Mouse (Mus musculus) kidney, postnatal 0 days (tissue): ENCODE measurements around the gene Cfap126. TPM values are rescaled to one million over a fixed set of nuclear protein-coding genes. Genes with fewer than 3 reads are reported as not detected.
A peak's percentile ranks its signal among the peaks of the same experiment; 100 is the strongest.

Experiments
- ATAC-seq: fragments of 200-750 bp; cut with Nextera tagmentation; replicated peaks from 2 replicates; pipeline ENCODE4 v1.8.0; 2017; ENCODE audit warnings: low read depth, moderate number of reproducible peaks, moderate TSS enrichment, moderate library complexity; ENCODE audit not compliant: low FRiP score
- DNase-seq: peaks from one replicate; pipeline ENCODE4 v3.0.0-alpha.2; 2016; ENCODE audit warnings: low spot score
- H3K27ac ChIP-seq: fragments of 300-500 bp; sonication (generic); 2 replicates; pipeline ENCODE4 v1.5.1; 2014; ENCODE audit warnings: mild to moderate bottlenecking
- H3K27me3 ChIP-seq: fragments of 300-500 bp; sonication (generic); 2 replicates; pipeline ENCODE4 v1.6.1; 2014; ENCODE audit warnings: low read length, mixed read lengths; ENCODE audit not compliant: insufficient read depth
- H3K36me3 ChIP-seq: fragments of 300-500 bp; sonication (generic); 2 replicates; pipeline ENCODE4 v1.6.1; 2014; ENCODE audit warnings: low read length, mixed read lengths; ENCODE audit not compliant: insufficient read depth
- H3K4me1 ChIP-seq: fragments of 300-500 bp; sonication (generic); replicated peaks from 2 replicates; pipeline ENCODE4 v1.6.1; 2014; ENCODE audit warnings: antibody characterized with exemption, low read length, mixed read lengths; ENCODE audit not compliant: insufficient read depth
- H3K4me2 ChIP-seq: fragments of 300-500 bp; sonication (generic); 2 replicates; pipeline ENCODE4 v1.6.1; 2014; ENCODE audit warnings: mild to moderate bottlenecking, low read length, moderate library complexity, mixed read lengths
- H3K4me3 ChIP-seq: fragments of 300-500 bp; sonication (generic); replicated peaks from 2 replicates; pipeline ENCODE4 v1.5.1; 2014; ENCODE audit warnings: low read depth, low read length
- H3K9ac ChIP-seq: fragments of 300-500 bp; sonication (generic); 2 replicates; pipeline ENCODE4 v1.6.1; 2014; ENCODE audit warnings: low read depth, low read length
- H3K9me3 ChIP-seq: fragments of 300-500 bp; sonication (generic); replicated peaks from 2 replicates; pipeline ENCODE4 v1.6.1; 2016; ENCODE audit warnings: low read length, inconsistent platforms, mixed read lengths
- CTCF ChIP-seq: IDR thresholded peaks from 2 replicates; pipeline ENCODE4 v1.5.1; 2016; ENCODE audit warnings: antibody characterized with exemption, low read depth, mild to moderate bottlenecking, moderate library complexity
- WGBS: fragments of 180-500 bp; shearing (Covaris S2); extraction: QIAGEN DNeasy Blood & Tissue Kit; methylation state at CpG from one replicate; pipeline ENCODE4 v1.1.7; 2014; 5-methylcytosine and 5-hydroxymethylcytosine counted together
- polyA plus RNA-seq: library from polyadenylated mRNA; unstranded; fragments of >200 nt; fragmentation: Nextera tagmentation; extraction: Ambion mirVana; gene quantifications from 2 replicates; pipeline ENCODE4 v1.2.1, GENCODE M21; 2015

Cfap126 gene
- polyA plus RNA-seq, 1 experiment from 2014 or later: 4.6 TPM

GRCm38 (mm10) chr1:171097136-171097535 lies 16.6 kb upstream of the Cfap126 start:
- TF ChIP-seq CTCF: no peak
- Histone ChIP-seq H3K27me3 (no peaks in the 10 kb centered on the region), H3K4me2 (no peak overlapping the region), H3K36me3 (no peaks in the 10 kb centered on the region), H3K4me1 (no peaks in the 10 kb centered on the region), H3K4me3 (no peak overlapping the region), H3K9ac (no peak overlapping the region), H3K9me3 (no peaks in the 10 kb centered on the region), H3K27ac (no peak overlapping the region)
- ATAC-seq: peak; percentile 31; the same call in 1 of the 2 replicates
- DNase-seq: no peak

- DNase-seq: no peak
- Histone ChIP-seq H3K9ac (no peak overlapping the region), H3K4me2 (no peak overlapping the region), H3K27me3 (no peaks in the 10 kb centered on the region), H3K4me1 (no peaks in the 10 kb centered on the region), H3K4me3 (no peak overlapping the region), H3K36me3 (no peaks in the 10 kb centered on the region), H3K9me3 (no peaks in the 10 kb centered on the region), H3K27ac (no peak overlapping the region)
- WGBS: 50% methylated on average over 2 of the region's 2 CpGs
- no peak for ATAC-seq
- no peak for TF ChIP-seq CTCF
These were observed 16.1 kb upstream of the Cfap126 start for GRCm38 (mm10) chr1:171097612-171098011.

- H3K4me2 ChIP-seq: no peak overlapping the region
- no peaks in the 10 kb centered on the region for H3K4me1 ChIP-seq
- TF ChIP-seq CTCF: no peak
- H3K4me3 ChIP-seq: no peak overlapping the region
- ATAC-seq (no peak), DNase-seq (no peak)
- H3K36me3 ChIP-seq: no peaks in the 10 kb centered on the region
- H3K9ac ChIP-seq: no peak overlapping the region
- WGBS: 36% methylated on average over 2 of the region's 2 CpGs
- no peaks in the 10 kb centered on the region for H3K27me3 ChIP-seq
- no peaks in the 10 kb centered on the region for H3K9me3 ChIP-seq
- H3K27ac ChIP-seq: no peak overlapping the region
These were observed 12.7 kb upstream of the Cfap126 start for GRCm38 (mm10) chr1:171101033-171101432.

- peak overlapping the region; percentile 58 for H3K4me2 ChIP-seq
- peak; percentile 84 for ATAC-seq
These were observed 11.8 kb upstream of the Cfap126 start for GRCm38 (mm10) chr1:171101733-171102546.

GRCm38 (mm10) chr1:171102547-171103177 lies 11.1 kb upstream of the Cfap126 start:
- no peaks in the 10 kb centered on the region for H3K4me1 ChIP-seq
- DNase-seq: peak; percentile 85
- H3K9ac ChIP-seq: peak overlapping the region; percentile 46
- peak; percentile 90 for ATAC-seq
- WGBS: under 1% methylated on average over 35 of the region's 35 CpGs
- no peaks in the 10 kb centered on the region for H3K9me3 ChIP-seq
- H3K36me3 ChIP-seq: no peaks in the 10 kb centered on the region
- peak overlapping the region; percentile 58 for H3K4me2 ChIP-seq
- H3K27me3 ChIP-seq: no peaks in the 10 kb centered on the region
- H3K4me3 ChIP-seq: peak overlapping the region; percentile 59
- H3K27ac ChIP-seq: peak overlapping the region; percentile 21; the same call in 1 of the 2 replicates
- TF ChIP-seq CTCF: peak; percentile 1; the same call in 1 of the 2 replicates

More at GRCm38 (mm10) chr1:171101733-171102546, 11.8 kb upstream of the Cfap126 start:
- peak overlapping the region; percentile 21; the same call in 1 of the 2 replicates for H3K27ac ChIP-seq
- WGBS: under 1% methylated on average over 39 of the region's 40 CpGs
- peak overlapping the region; percentile 59 for H3K4me3 ChIP-seq
- DNase-seq: peak; percentile 78
- TF ChIP-seq CTCF: peak; percentile 50; the same call in 1 of the 2 replicates
- no peaks in the 10 kb centered on the region for H3K9me3 ChIP-seq
- H3K27me3 ChIP-seq: no peaks in the 10 kb centered on the region
- no peaks in the 10 kb centered on the region for H3K36me3 ChIP-seq
- H3K4me1 ChIP-seq: no peaks in the 10 kb centered on the region
- peak overlapping the region; percentile 46 for H3K9ac ChIP-seq

- no peak for DNase-seq
- WGBS: 10% methylated on average over 10 of the region's 10 CpGs
- Histone ChIP-seq H3K4me2 (peak overlapping the region; percentile 58), H3K4me3 (0 out of 2 replicates have a peak overlapping the region, but pooled peaks have one; percentile 59), H3K27ac (no peak overlapping the region), H3K9me3 (no peaks in the 10 kb centered on the region), H3K4me1 (no peaks in the 10 kb centered on the region), H3K9ac (no peak overlapping the region), H3K36me3 (no peaks in the 10 kb centered on the region), H3K27me3 (no peaks in the 10 kb centered on the region)
- ATAC-seq: no peak; the same call in 1 of the 2 replicates
- TF ChIP-seq CTCF: no peak
These were observed 10.4 kb upstream of the Cfap126 start for GRCm38 (mm10) chr1:171103179-171103840.
